Mouse (Mus musculus): Measurements from ENCODE around the gene Piezo1. TPM values are rescaled to one million over a fixed set of nuclear protein-coding genes. Genes with fewer than 3 reads are reported as not detected.

Gene Piezo1
- polyA plus RNA-seq, 1 experiment from 2014 or later, result 253 TPM

DNA sequence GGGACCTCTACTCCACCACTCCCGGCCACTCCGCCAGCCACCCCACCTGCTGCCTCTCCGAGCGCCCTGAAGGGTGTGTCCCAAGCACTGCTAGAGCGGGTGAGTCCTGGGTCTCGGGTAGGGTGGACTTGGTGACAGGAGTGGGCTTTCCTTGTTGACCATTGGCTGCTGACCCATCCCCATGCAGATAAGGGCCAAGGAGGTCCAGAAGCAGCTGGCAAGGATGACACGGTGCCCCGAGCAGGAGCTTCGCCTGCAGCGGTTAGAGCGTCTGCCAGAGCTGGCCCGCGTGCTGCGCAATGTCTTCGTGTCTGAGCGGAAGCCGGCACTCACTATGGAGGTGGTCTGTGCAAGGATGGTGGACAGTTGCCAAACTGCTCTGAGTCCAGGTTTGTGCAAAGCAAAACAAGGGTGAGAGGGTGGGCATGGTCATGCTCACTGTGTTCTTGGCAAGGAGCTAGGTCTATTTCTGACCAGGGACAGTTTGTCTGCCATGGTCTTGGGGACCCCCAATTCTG lies 20.7 kb upstream of the Piezo1 start:
- POLR2A ChIA-PET, result no interaction called here

DNA sequence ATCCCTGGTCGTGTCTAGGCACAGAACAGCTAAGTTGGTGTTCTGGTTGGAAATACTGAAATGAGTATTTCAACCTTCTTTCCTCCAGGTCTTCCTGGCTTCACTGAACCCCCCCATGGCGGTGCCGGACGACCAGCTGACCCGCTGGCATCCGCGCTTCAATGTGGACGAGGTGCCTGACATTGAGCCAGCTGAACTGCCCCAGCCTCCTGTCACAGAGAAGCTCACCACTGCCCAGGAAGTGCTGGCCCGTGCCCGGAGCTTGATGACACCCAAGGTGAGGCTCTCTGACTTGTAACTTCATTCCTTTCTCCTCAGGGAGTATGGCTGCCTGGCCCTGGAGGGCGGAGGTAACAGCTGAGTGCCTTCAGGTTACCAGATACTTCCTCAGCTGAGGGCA lies 20.0 kb upstream of the Piezo1 start:
- TF ChIP-seq CTCF (IDR thresholded peaks at IDR 0.05), result no peak
- POLR2A ChIA-PET, result no interaction called here
- DNase-seq (ENCODE audit: low read depth, low spot score) (no peak), ATAC-seq (no peak)
- in situ Hi-C loops (cut with MboI; ENCODE audit: low pct_unique_long_range_greater_than_20kb), result no loop called here
- no peaks in the 10 kb centered on the region for H3K27me3 ChIP-seq
- CTCF ChIA-PET, result no interaction called here

More for the DNA sequence above, 20.7 kb upstream of the Piezo1 start:
- ATAC-seq, result no peak
- CTCF ChIA-PET, result no interaction called here
- no peaks in the 10 kb centered on the region for H3K27me3 ChIP-seq
- no peak for TF ChIP-seq CTCF (IDR thresholded peaks at IDR 0.05)
- DNase-seq (ENCODE audit: low read depth, low spot score), result no peak
- in situ Hi-C loops (cut with MboI; ENCODE audit: low pct_unique_long_range_greater_than_20kb), result no loop called here

DNA sequence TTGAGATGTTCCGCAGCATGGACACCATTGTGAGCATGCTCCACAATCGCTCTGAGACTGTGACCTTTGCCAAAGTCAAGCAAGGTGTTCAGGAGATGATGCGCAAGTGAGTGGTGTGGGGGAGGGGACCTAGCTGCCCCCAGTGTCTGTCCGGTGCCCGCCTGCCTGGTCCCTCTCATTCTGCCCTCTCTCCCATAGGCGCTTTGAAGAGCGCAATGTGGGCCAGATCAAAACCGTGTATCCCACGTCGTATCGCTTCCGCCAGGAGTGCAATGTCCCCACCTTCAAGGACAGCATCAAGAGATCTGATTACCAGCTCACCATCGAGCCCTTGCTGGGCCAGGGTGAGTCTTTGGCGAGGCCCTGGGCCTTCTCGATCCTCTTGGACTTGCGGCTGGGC lies 18.9 kb upstream of the Piezo1 start:
- no peaks in the 10 kb centered on the region for H3K27me3 ChIP-seq
- in situ Hi-C loops (cut with MboI; ENCODE audit: low pct_unique_long_range_greater_than_20kb), result no loop called here
- ATAC-seq, result no peak
- DNase-seq (ENCODE audit: low read depth, low spot score), result no peak
- ChIA-PET POLR2A (no interaction called here), CTCF (interaction anchor here (2.6 kb wide), 1 partner anchor 40 kb away, joined by 6 read pairs; the partner anchor contains the start of genes Galns and Trappc2l)
- TF ChIP-seq CTCF (IDR thresholded peaks at IDR 0.05), result no peak

DNA sequence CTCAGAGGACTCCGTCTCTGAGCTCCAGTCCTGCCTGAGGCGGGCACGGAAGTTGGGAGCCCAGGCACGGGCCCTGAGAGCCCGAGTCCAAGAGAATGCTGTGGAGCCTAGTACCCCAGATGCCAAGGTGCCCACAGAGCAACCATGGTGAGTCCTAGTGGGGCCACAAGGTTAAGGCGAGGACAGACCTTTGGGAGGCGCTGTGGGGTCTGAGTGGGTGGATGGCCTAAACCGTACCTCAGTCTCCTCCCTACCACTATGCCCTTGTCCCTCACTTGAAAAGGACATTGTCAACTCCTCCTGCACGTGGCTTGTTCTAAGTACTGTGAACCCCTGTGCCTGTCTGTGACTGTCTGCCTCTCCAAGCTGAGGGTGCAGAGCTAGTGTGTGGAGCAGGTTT lies 18.2 kb upstream of the Piezo1 start:
- CTCF ChIA-PET, result interaction anchor here (2.6 kb wide), 1 partner anchor 41 kb away, joined by 6 read pairs; the partner anchor contains the start of genes Galns and Trappc2l

DNA sequence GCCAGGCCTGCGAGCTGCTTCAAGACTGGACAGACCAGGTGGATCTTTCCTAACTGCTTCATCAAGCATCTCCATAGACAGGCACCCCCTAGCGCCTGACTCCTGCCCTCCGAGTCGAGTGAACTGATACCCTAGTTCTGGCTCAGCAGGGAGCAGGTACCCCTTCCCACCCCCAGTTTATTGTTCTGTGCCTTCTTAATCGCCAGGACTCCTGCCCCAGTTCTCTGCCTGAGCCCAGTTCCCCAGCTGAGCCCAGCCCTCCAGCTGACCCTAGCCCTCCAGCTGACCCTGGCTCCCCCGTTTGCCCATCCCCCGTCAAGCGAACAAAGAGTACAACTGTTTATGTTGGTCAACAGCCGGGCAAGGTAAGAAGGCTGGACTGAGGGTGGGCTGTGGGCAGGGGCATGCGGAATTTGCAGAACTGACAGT lies 17.8 kb upstream of the Piezo1 start:
- CTCF ChIA-PET, result interaction anchor here (2.6 kb wide), 1 partner anchor 42 kb away, joined by 6 read pairs; the partner anchor contains the start of genes Galns and Trappc2l
- DNase-seq (ENCODE audit: low read depth, low spot score), result no peak
- in situ Hi-C loops (cut with MboI; ENCODE audit: low pct_unique_long_range_greater_than_20kb), result no loop called here
- POLR2A ChIA-PET, result interaction anchor here (4.0 kb wide), 1 partner anchor 42 kb away, joined by 13 read pairs; the partner anchor contains the start of genes Galns and Trappc2l
- no peaks in the 10 kb centered on the region for H3K27me3 ChIP-seq
- ATAC-seq, result no peak
- no peak for TF ChIP-seq CTCF (IDR thresholded peaks at IDR 0.05)

More for the DNA sequence above, 18.2 kb upstream of the Piezo1 start:
- no peak for ATAC-seq
- POLR2A ChIA-PET, result interaction anchor here (4.0 kb wide), 1 partner anchor 41 kb away, joined by 13 read pairs; the partner anchor contains the start of genes Galns and Trappc2l
- in situ Hi-C loops (cut with MboI; ENCODE audit: low pct_unique_long_range_greater_than_20kb), result no loop called here
- no peaks in the 10 kb centered on the region for H3K27me3 ChIP-seq
- DNase-seq (ENCODE audit: low read depth, low spot score), result no peak
- no peak for TF ChIP-seq CTCF (IDR thresholded peaks at IDR 0.05)

DNA sequence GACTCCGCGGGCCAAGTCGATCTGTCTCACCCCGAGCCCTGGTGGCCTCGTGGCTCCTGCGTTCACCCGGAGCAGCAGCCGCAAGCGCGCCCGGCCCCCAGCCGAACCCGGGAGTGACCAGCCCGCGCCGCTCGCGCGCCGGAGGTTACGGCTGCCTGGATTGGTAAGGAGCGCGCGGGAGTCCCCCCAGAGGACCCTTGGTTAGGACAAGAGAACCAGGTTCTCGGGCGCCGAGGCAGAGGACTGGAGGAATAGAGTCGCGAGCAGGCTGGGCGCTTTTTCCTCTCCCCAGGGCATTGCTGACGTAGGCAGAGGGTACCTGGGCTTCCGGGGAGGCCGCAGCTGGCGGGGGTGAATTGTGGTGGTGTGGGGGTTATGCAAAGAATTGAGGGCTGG lies 17.0 kb upstream of the Piezo1 start:
- H3K27me3 ChIP-seq, result no peaks in the 10 kb centered on the region
- ATAC-seq (peak; percentile 1), DNase-seq (ENCODE audit: low read depth, low spot score) (no peak)
- in situ Hi-C loops (cut with MboI; ENCODE audit: low pct_unique_long_range_greater_than_20kb), result no loop called here
- CTCF ChIA-PET, result interaction anchor here (2.6 kb wide), 1 partner anchor 42 kb away, joined by 6 read pairs; the partner anchor contains the start of genes Galns and Trappc2l
- POLR2A ChIA-PET, result interaction anchor here (1.1 to 4.0 kb wide), 3 partner anchors 8 to 43 kb away, joined by 4 to 13 read pairs (median 11); partner anchors contain the start of genes Aprt, Galns and Trappc2l
- no peak for TF ChIP-seq CTCF (IDR thresholded peaks at IDR 0.05)

DNA sequence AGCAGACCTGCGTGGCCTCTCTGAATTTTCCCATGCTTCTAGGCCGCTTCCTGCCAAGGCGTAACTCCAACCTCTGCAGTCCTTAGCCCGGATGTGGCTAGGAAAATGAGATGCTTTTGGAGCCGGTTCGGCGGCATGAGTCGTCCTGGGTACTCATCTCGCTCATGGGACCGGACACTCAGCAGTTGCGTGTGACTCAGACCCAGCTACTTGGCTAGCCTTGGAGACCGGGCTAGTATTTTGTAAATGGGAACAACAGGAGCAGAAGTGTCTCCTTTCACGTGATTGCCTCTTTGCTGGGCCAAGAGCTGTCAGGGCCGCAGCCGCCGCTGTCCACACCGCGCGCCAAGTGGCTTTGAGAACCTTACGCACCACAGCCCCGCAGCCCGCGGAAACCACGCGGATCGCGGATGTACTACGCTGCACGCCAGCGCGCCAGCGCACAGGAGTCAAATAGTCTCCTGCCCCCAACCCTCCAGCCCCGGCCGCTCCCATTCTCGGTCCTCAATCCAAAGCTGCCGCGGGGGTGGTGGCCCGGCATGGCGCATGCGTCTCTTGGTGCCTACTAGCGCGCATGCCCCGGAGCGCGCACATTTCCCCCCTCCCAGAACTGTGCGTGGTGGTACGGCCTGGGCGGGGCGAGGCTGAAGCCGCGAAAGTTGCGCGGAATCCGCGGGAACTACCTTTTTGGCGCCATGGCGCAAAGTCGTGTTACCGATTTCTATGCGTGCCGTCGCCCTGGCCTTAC lies 16.4 kb upstream of the Piezo1 start, which contains the start of gene Cdt1:
Cdt1 (plus strand) TSS at position 655 of the 748 bp plus-strand sequence.
- CTCF ChIA-PET, result interaction anchor here (1.2 to 2.6 kb wide), 3 partner anchors 26 to 124 kb away, joined by 3 to 6 read pairs (median 4); partner anchors contain the start of genes Galns, Mvd and Trappc2l

DNA sequence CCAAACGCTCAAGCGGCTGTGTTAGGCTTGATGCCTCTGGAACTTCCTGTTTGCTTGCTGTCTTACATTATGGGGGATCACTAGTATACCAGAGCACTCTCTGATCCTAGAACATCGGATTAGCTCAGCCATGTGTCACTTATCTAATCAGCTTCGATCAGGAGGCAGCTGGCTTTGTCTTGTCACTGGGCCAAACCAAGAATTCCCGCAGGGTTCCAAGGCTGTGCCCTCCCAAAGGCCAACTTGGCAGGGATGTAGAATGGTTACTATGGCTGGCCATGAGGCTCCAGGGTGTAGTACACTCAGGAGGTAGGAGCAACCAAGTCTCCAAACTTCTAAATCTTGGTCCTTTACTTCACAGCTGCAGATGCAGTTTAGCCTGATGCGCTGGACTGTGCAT lies 15.6 kb upstream of the Piezo1 start:
- H3K27me3 ChIP-seq, result no peaks in the 10 kb centered on the region
- DNase-seq (ENCODE audit: low read depth, low spot score) (no peak), ATAC-seq (peak; percentile 8)
- ChIA-PET POLR2A (interaction anchor here (0.9 to 4.0 kb wide), 5 partner anchors 10 to 44 kb away, joined by 3 to 13 read pairs (median 4); partner anchors contain the start of genes Aprt, Galns and Trappc2l), CTCF (interaction anchor here (1.2 kb wide), 2 partner anchors 25 to 123 kb away, joined by 3 to 4 read pairs; partner anchors contain the start of gene Mvd)
- TF ChIP-seq CTCF (IDR thresholded peaks at IDR 0.05), result no peak
- in situ Hi-C loops (cut with MboI; ENCODE audit: low pct_unique_long_range_greater_than_20kb), result no loop called here

More for the DNA sequence above, 16.4 kb upstream of the Piezo1 start, which contains the start of gene Cdt1:
- in situ Hi-C loops (cut with MboI; ENCODE audit: low pct_unique_long_range_greater_than_20kb), result no loop called here
- TF ChIP-seq CTCF (IDR thresholded peaks at IDR 0.05), result no peak
- DNase-seq (ENCODE audit: low read depth, low spot score), result peak; percentile 68
- no peaks in the 10 kb centered on the region for H3K27me3 ChIP-seq
- POLR2A ChIA-PET, result interaction anchor here (1.1 to 4.0 kb wide), 4 partner anchors 9 to 44 kb away, joined by 3 to 13 read pairs (median 8); partner anchors contain the start of genes Aprt, Galns and Trappc2l
- ATAC-seq, result peak; percentile 65

DNA sequence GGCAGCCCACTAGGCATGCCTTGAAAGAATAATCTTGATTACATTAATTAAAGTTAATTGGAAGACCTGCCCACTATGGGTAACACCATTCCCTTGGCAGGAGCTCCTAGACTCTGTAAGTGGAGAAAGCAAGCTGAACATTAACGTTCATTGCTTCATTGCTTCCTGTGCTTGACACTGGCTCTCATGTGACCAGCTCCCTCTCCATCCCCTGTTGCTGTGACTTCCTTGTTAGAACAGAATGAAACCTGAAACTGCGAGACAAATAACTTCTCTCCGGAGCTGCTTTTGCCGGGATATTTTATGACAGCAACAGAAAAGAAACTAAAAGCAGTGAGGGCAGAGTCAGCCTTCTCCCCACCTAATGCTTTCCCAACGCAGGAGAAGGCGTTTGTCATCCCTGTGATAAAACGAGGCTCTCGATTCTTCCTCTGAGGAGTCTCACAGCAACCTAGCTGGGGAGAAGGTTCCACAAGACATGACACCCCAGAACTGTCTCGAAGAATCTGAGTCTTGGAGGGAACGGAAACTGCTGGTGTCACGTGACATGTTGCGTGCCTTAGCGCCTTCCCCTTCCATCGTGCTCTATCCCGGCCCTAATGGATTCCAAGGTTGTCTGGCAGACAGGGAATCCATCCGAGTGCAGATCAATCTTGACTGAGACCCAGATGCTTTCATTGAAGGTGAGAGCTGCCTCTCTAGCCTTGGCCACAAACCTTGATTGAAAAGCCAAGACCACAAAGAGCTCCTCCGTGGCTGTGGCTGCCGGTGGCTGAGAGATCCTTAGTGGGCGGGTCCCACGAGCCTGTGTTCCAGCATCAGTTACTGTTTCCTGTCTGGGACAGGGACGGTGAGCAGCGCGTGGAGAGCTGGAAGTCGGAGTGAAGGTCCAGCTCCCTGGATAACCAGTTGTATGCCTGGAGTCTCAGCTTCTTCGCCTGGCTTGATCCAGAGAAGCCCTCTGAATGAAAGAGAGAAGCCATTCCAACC lies 13.5 kb upstream of the Piezo1 start:
- ChIA-PET CTCF (interaction anchor here (1.6 kb wide), 1 partner anchor 9 kb away, joined by 3 read pairs; no protein-coding TSS in a partner anchor), POLR2A (interaction anchor here (1.2 kb wide), 1 partner anchor 15 kb away, joined by 3 read pairs; no protein-coding TSS in a partner anchor)
- no peak for TF ChIP-seq CTCF (IDR thresholded peaks at IDR 0.05)
- no peaks in the 10 kb centered on the region for H3K27me3 ChIP-seq
- in situ Hi-C loops (cut with MboI; ENCODE audit: low pct_unique_long_range_greater_than_20kb), result no loop called here
- no peak for ATAC-seq
- DNase-seq (ENCODE audit: low read depth, low spot score), result no peak
